Mouse (Mus musculus): ENCODE data around the gene Vps26b.

The Vps26b gene

GRCm38 (mm10) chr9:26993118-26993517 lies 36.7 kb downstream of the Vps26b start:
- DNase-seq, result peak in 1 of 2 experiments; percentile 27

- DNase-seq, result no peak
These were observed 39.7 kb downstream of the Vps26b start for GRCm38 (mm10) chr9:26990181-26990580.

- DNase-seq, result no peak
These were observed 44.1 kb downstream of the Vps26b start for GRCm38 (mm10) chr9:26985668-26986277.

GRCm38 (mm10) chr9:26985090-26985613 lies 44.7 kb downstream of the Vps26b start:
- no peak for DNase-seq

GRCm38 (mm10) chr9:26978776-26979175 lies 51.1 kb downstream of the Vps26b start:
- DNase-seq, result no peak

GRCm38 (mm10) chr9:26977754-26978153 lies 52.1 kb downstream of the Vps26b start:
- DNase-seq, result no peak

Data from cerebellum, postnatal 14 days (tissue).